Mouse (Mus musculus) heart, embryonic 12.5 days (tissue): ENCODE data around the gene Gm4177. TPM values are rescaled to one million over a fixed set of nuclear protein-coding genes. Genes with fewer than 3 reads are reported as not detected.
"Not testable (repeated sequence)": the region's sequence is repeated elsewhere in the genome, so short reads cannot be mapped to it uniquely, and the experiment has no call there.

ENCODE experiments used
- ATAC-seq: fragments of 200-750 bp; cut with Nextera tagmentation; 2 replicates; pipeline ENCODE4 v1.8.0; 2017; ENCODE audit warnings: moderate TSS enrichment, moderate library complexity; ENCODE audit not compliant: insufficient number of reproducible peaks, low FRiP score
- H3K27ac ChIP-seq: fragments of 300-500 bp; sonication (generic); 2 replicates; pipeline ENCODE4 v1.5.1; 2016; ENCODE audit warnings: mild to moderate bottlenecking, moderate library complexity; ENCODE audit not compliant: poor library complexity, severe bottlenecking
- H3K27me3 ChIP-seq: fragments of 300-500 bp; sonication (generic); replicated peaks from 2 replicates; pipeline ENCODE4 v1.6.1; 2016; ENCODE audit warnings: mild to moderate bottlenecking, moderate library complexity
- H3K36me3 ChIP-seq: fragments of 300-500 bp; sonication (generic); 2 replicates; pipeline ENCODE4 v1.6.1; 2016; ENCODE audit warnings: mild to moderate bottlenecking, moderate library complexity
- H3K4me1 ChIP-seq: fragments of 300-500 bp; sonication (generic); replicated peaks from 2 replicates; pipeline ENCODE4 v1.6.1; 2016; ENCODE audit warnings: mild to moderate bottlenecking
- H3K4me2 ChIP-seq: fragments of 300-500 bp; sonication (generic); 2 replicates; pipeline ENCODE4 v1.6.1; 2016; ENCODE audit warnings: mild to moderate bottlenecking, moderate library complexity
- H3K4me3 ChIP-seq: fragments of 300-500 bp; sonication (generic); 2 replicates; pipeline ENCODE4 v1.5.1; 2016; ENCODE audit warnings: mild to moderate bottlenecking
- H3K9ac ChIP-seq: fragments of 300-500 bp; sonication (generic); 2 replicates; pipeline ENCODE4 v1.6.1; 2016; ENCODE audit warnings: mild to moderate bottlenecking, moderate library complexity
- H3K9me3 ChIP-seq: fragments of 300-500 bp; sonication (generic); replicated peaks from 2 replicates; pipeline ENCODE4 v1.6.1; 2016; ENCODE audit warnings: mild to moderate bottlenecking, moderate library complexity
- WGBS: fragments of 180-500 bp; shearing (Covaris S2); methylation state at CpG from one replicate; pipeline ENCODE4 v1.1.7; 2016; 5-methylcytosine and 5-hydroxymethylcytosine counted together
- polyA plus RNA-seq: library from polyadenylated mRNA; unstranded; fragments of >200 nt; fragmentation: Nextera tagmentation; extraction: Ambion mirVana; gene quantifications from 2 replicates; pipeline ENCODE4 v1.2.1, GENCODE M21; 2016

Gm4177 gene
- polyA plus RNA-seq, result not detected in 2 replicates

DNA sequence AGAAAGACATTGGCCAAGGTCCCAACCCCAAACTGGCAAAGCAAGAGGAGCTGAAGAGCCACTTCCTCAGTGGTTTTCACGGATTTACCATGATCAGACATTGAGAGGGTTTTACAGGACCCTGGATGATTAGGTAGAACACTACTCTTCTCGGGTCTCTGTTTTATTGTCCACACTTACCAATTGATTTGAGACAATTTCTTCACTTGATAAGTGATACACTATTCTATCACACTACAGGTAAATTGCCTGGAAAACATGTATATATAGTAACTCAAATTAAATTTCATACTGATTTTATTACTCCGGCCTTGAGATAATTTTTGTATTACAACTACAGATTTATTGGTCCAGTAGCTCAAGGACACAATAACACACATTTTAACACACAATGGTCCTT, at the start of gene Gm4177:
Gm4177 (minus strand) TSS at position 101 of the 400 bp plus-strand sequence.
- not testable (repeated sequence) for H3K4me3 ChIP-seq, H3K27me3 ChIP-seq, ATAC-seq, H3K36me3 ChIP-seq, H3K27ac ChIP-seq, H3K9ac ChIP-seq, H3K4me2 ChIP-seq, H3K9me3 ChIP-seq, H3K4me1 ChIP-seq
- WGBS, result no CpG with 5 or more reads among the region's 3 CpGs

DNA sequence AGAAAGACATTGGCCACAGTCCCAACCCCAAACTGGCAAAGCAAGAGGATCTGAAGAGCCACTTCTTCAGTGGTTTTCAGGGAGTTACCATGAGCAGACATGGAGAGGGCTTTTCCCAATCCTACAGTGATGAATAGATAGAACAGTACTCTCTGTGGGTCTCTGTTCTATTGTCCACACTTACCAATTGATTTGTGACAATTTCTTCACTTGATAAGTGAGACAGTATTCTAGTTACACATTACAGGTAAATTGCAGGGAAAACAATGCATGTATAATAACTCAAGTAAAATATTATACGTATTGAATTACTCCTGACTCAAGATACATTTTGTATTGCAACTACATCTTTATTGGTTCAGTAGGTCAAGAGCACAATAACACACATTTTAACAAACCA, 47.6 kb upstream of the Gm4177 start, which contains the start of gene Gm5725:
Gm5725 (minus strand) TSS at position 101 of the 400 bp plus-strand sequence.
- not testable (repeated sequence) for ATAC-seq, H3K27me3 ChIP-seq, H3K4me1 ChIP-seq, H3K4me3 ChIP-seq, H3K36me3 ChIP-seq, H3K4me2 ChIP-seq, H3K9ac ChIP-seq, H3K27ac ChIP-seq, H3K9me3 ChIP-seq
- no CpG with 5 or more reads among the region's 1 CpGs for WGBS

DNA sequence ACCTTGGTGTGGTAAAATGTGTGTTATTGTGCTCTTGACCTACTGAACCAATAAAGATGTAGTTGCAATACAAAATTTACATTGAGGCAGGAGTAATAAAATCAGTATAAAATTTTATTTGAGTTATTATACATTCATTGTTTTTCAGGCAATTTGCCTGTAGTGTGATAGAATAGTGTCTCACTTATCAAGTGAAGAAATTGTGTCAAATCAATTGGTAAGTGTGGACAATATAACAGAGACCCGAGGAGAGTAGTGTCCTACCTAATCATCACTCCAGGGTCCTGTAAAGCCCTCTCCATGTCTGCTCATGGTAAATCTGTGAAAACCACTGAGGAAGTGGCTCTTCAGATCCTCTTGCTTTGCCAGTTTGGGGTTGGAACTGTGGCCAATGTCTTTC, 35.5 kb upstream of the Gm4177 start, which contains the start of gene Vmn1r135:
Vmn1r135 (plus strand) TSS at position 301 of the 400 bp plus-strand sequence.
- not testable (repeated sequence) for H3K36me3 ChIP-seq, H3K9ac ChIP-seq, H3K4me2 ChIP-seq, H3K4me3 ChIP-seq, H3K4me1 ChIP-seq, H3K9me3 ChIP-seq, H3K27me3 ChIP-seq, H3K27ac ChIP-seq, ATAC-seq
- WGBS, result no CpG with 5 or more reads among the region's 1 CpGs

DNA sequence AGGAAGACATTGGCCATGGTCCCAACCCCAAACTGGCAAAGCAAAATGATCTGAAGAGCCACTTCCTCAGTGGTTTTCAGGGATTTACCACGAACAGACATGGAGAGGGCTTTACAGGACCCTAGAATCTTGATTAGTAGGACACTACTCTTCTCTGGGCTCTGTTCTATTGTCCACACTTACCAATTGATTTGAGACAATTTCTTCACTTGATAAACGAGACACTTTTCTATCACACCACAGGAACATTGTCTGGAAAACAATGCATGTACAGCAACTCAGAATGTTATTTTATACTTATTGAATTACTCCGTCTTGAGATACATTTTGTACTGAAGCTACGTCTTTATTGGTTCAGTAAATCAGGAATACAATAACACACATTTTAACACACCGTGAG, 35.2 kb downstream of the Gm4177 start, which contains the start of gene Gm4175:
Gm4175 (minus strand) TSS at position 101 of the 400 bp plus-strand sequence.
- H3K9ac ChIP-seq, ATAC-seq, H3K4me3 ChIP-seq, H3K9me3 ChIP-seq, H3K4me1 ChIP-seq, H3K4me2 ChIP-seq, H3K27ac ChIP-seq, H3K36me3 ChIP-seq, H3K27me3 ChIP-seq: not testable (repeated sequence)
- no CpG with 5 or more reads among the region's 5 CpGs for WGBS

Other genes starting within 250 kb of the Gm4177 start
- gene Vmn1r132, start 182.6 kb downstream of the Gm4177 start, polyA plus RNA-seq, result not detected in 2 replicates
- not detected in 2 replicates for gene Gm4175, start 35.3 kb downstream of the Gm4177 start, polyA plus RNA-seq
- gene Vmn1r135, start 35.6 kb upstream of the Gm4177 start, polyA plus RNA-seq, result not detected in 2 replicates
- gene Gm5725, start 47.5 kb upstream of the Gm4177 start, polyA plus RNA-seq, result not detected in 2 replicates
- gene Gm5891, start 124.6 kb upstream of the Gm4177 start, polyA plus RNA-seq, result not detected in 2 replicates
- gene Vmn1r137, start 197.9 kb upstream of the Gm4177 start, polyA plus RNA-seq, result not detected in 2 replicates
- gene Vmn1r138, start 232.2 kb upstream of the Gm4177 start, polyA plus RNA-seq, result not detected in 2 replicates